Mouse (Mus musculus): Measurements from ENCODE around the gene Hyal1. TPM values are rescaled to one million over a fixed set of nuclear protein-coding genes. Genes with fewer than 3 reads are reported as not detected.

Hyal1 gene
- polyA plus RNA-seq, 1 experiment = 3.3 TPM

- Histone ChIP-seq H3K4me3 (no peak overlapping the region), H3K79me2 (ENCODE audit: control insufficient read depth, insufficient read depth) (no peaks in the 10 kb centered on the region), H3K36me3 (ENCODE audit: control insufficient read depth, insufficient read depth) (peaks cover 4% of the 10 kb centered on the region), H3ac (ENCODE audit: control insufficient read depth, insufficient read length) (no peak overlapping the region), H3K4me2 (ENCODE audit: low read depth) (no peak overlapping the region), H3K27me3 (ENCODE audit: control insufficient read depth, insufficient read depth, insufficient read length) (no peaks in the 10 kb centered on the region)
- TF ChIP-seq POLR2AphosphoS2 (IDR thresholded peaks at IDR 0.05; ENCODE audit: insufficient read length, low read depth) = peak; percentile 28
- TF ChIP-seq CEBPB (IDR thresholded peaks at IDR 0.05; ENCODE audit: insufficient read depth, poor library complexity, severe bottlenecking) = no peak
- TF ChIP-seq MYOG (IDR thresholded peaks at IDR 0.05; ENCODE audit: control insufficient read depth in 1 of 3, insufficient read depth in 1 of 3, insufficient read length in 2 of 3, low read depth in 2 of 3) = no peak
Observed at GRCm38 (mm10) chr9:107594281-107595062, 17.7 kb downstream of the Hyal1 start.

- H3K27me3 ChIP-seq (ENCODE audit: control insufficient read depth, insufficient read depth, insufficient read length) = no peaks in the 10 kb centered on the region
- H3K4me3 ChIP-seq = no peak overlapping the region
- H3ac ChIP-seq (ENCODE audit: control insufficient read depth, insufficient read length) = no peak overlapping the region
- TF ChIP-seq MYOG (IDR thresholded peaks at IDR 0.05; ENCODE audit: control insufficient read depth in 1 of 3, insufficient read depth in 1 of 3, insufficient read length in 2 of 3, low read depth in 2 of 3) (no peak), TCF12 (IDR thresholded peaks at IDR 0.05; ENCODE audit: insufficient read depth, poor library complexity, severe bottlenecking) (no peak), POLR2A (IDR thresholded peaks at IDR 0.05; ENCODE audit: insufficient read length, low read depth) (peak; percentile 6), E2F4 (IDR thresholded peaks at IDR 0.05; ENCODE audit: insufficient read depth) (no peak), MAX (IDR thresholded peaks at IDR 0.05; ENCODE audit: low read depth) (no peak), REST (IDR thresholded peaks at IDR 0.05; ENCODE audit: insufficient read depth, insufficient read length) (no peak), POLR2AphosphoS2 (IDR thresholded peaks at IDR 0.05; ENCODE audit: insufficient read length, low read depth) (peak; percentile 86)
- H3K4me2 ChIP-seq (ENCODE audit: low read depth) = peak overlapping the region; percentile 45
- no peaks in the 10 kb centered on the region for H3K79me2 ChIP-seq (ENCODE audit: control insufficient read depth, insufficient read depth)
- H3K36me3 ChIP-seq (ENCODE audit: control insufficient read depth, insufficient read depth) = peaks cover 11% of the 10 kb centered on the region
Observed at GRCm38 (mm10) chr9:107596619-107597569, 20.2 kb downstream of the Hyal1 start.

- no peak overlapping the region for H3K4me3 ChIP-seq
Observed at GRCm38 (mm10) chr9:107598385-107598784, 21.7 kb downstream of the Hyal1 start.

GRCm38 (mm10) chr9:107599433-107599832 lies 22.7 kb downstream of the Hyal1 start:
- Histone ChIP-seq H3K79me2 (ENCODE audit: control insufficient read depth, insufficient read depth) (no peaks in the 10 kb centered on the region), H3ac (ENCODE audit: control insufficient read depth, insufficient read length) (no peak overlapping the region), H3K27me3 (ENCODE audit: control insufficient read depth, insufficient read depth, insufficient read length) (no peaks in the 10 kb centered on the region), H3K36me3 (ENCODE audit: control insufficient read depth, insufficient read depth) (peaks cover 7% of the 10 kb centered on the region), H3K4me3 (no peak overlapping the region), H3K4me2 (ENCODE audit: low read depth) (no peak overlapping the region)
- TF ChIP-seq SRF (IDR thresholded peaks at IDR 0.05; ENCODE audit: control insufficient read depth, insufficient read length, low read depth) (no peak), MAX (IDR thresholded peaks at IDR 0.05; ENCODE audit: low read depth) (no peak), TCF3 (IDR thresholded peaks at IDR 0.05; ENCODE audit: insufficient read length, low read depth) (no peak), MYOG (IDR thresholded peaks at IDR 0.05; ENCODE audit: control insufficient read depth in 1 of 3, insufficient read depth in 1 of 3, insufficient read length in 2 of 3, low read depth in 2 of 3) (no peak), POLR2AphosphoS2 (IDR thresholded peaks at IDR 0.05; ENCODE audit: insufficient read length, low read depth) (no peak)

More at GRCm38 (mm10) chr9:107598385-107598784, 21.7 kb downstream of the Hyal1 start:
- Histone ChIP-seq H3ac (ENCODE audit: control insufficient read depth, insufficient read length) (no peak overlapping the region), H3K27me3 (ENCODE audit: control insufficient read depth, insufficient read depth, insufficient read length) (no peaks in the 10 kb centered on the region), H3K36me3 (ENCODE audit: control insufficient read depth, insufficient read depth) (peaks cover 11% of the 10 kb centered on the region), H3K4me2 (ENCODE audit: low read depth) (no peak overlapping the region), H3K79me2 (ENCODE audit: control insufficient read depth, insufficient read depth) (no peaks in the 10 kb centered on the region)
- no peak for TF ChIP-seq USF1 (IDR thresholded peaks at IDR 0.05; ENCODE audit: low read depth)
- TF ChIP-seq E2F4 (IDR thresholded peaks at IDR 0.05; ENCODE audit: insufficient read depth) = no peak
- no peak for TF ChIP-seq MYOG (IDR thresholded peaks at IDR 0.05; ENCODE audit: control insufficient read depth in 1 of 3, insufficient read depth in 1 of 3, insufficient read length in 2 of 3, low read depth in 2 of 3)
- TF ChIP-seq CEBPB (IDR thresholded peaks at IDR 0.05; ENCODE audit: insufficient read depth, poor library complexity, severe bottlenecking) = no peak
- TF ChIP-seq MAX (IDR thresholded peaks at IDR 0.05; ENCODE audit: low read depth) = no peak
- no peak for TF ChIP-seq POLR2A (IDR thresholded peaks at IDR 0.05; ENCODE audit: insufficient read length, low read depth)
- TF ChIP-seq TCF3 (IDR thresholded peaks at IDR 0.05; ENCODE audit: insufficient read length, low read depth) = no peak
- no peak for TF ChIP-seq REST (IDR thresholded peaks at IDR 0.05; ENCODE audit: insufficient read depth, insufficient read length)
- no peak for TF ChIP-seq SRF (IDR thresholded peaks at IDR 0.05; ENCODE audit: control insufficient read depth, insufficient read length, low read depth)
- TF ChIP-seq TCF12 (IDR thresholded peaks at IDR 0.05; ENCODE audit: insufficient read depth, poor library complexity, severe bottlenecking) = no peak
- TF ChIP-seq MYOD1 (IDR thresholded peaks at IDR 0.05; ENCODE audit: control insufficient read depth in 1 of 3, insufficient read length in 2 of 3, low read depth in 2 of 3) = no peak
- no peak for TF ChIP-seq POLR2AphosphoS2 (IDR thresholded peaks at IDR 0.05; ENCODE audit: insufficient read length, low read depth)
